Mouse (Mus musculus) gastrocnemius, postnatal 4 days (tissue): ENCODE data around the gene Gm21680. TPM values are rescaled to one million over a fixed set of nuclear protein-coding genes. Genes with fewer than 3 reads are reported as not detected.
"Not testable (repeated sequence)": the region's sequence is repeated elsewhere in the genome, so short reads cannot be mapped to it uniquely, and the experiment has no call there.

Experiments
- DNase-seq, 2 experiments: peaks; one replicate each; pipeline ENCODE4 v3.0.0; 2021 to 2022; ENCODE audit warnings: low spot score in 2 of 2, mixed read lengths in 2 of 2
- long read RNA-seq, 2 experiments: library from polyadenylated mRNA; stranded (forward); transcript quantifications; one replicate each; pipeline ENCODE4 v2.0.0; 2021
- total RNA-seq, 2 experiments: library from RNA; stranded (reverse); gene quantifications; 2 replicates each; pipeline ENCODE4 v1.2.3; 2021

Gene Gm21680
- total RNA-seq = not detected
- long read RNA-seq, experiment 1 = 0 reads
- long read RNA-seq, experiment 2 = 0 reads

GRCm38 (mm10) chr5:25972563-25972962, at the start of gene Gm21680:
Gene Gm21680, minus strand, starts transcription at chr5:25972663.
- not testable (repeated sequence) for DNase-seq

GRCm38 (mm10) chr5:26007697-26008096, 35.2 kb upstream of the Gm21680 start:
- DNase-seq = not testable (repeated sequence)

DNA sequence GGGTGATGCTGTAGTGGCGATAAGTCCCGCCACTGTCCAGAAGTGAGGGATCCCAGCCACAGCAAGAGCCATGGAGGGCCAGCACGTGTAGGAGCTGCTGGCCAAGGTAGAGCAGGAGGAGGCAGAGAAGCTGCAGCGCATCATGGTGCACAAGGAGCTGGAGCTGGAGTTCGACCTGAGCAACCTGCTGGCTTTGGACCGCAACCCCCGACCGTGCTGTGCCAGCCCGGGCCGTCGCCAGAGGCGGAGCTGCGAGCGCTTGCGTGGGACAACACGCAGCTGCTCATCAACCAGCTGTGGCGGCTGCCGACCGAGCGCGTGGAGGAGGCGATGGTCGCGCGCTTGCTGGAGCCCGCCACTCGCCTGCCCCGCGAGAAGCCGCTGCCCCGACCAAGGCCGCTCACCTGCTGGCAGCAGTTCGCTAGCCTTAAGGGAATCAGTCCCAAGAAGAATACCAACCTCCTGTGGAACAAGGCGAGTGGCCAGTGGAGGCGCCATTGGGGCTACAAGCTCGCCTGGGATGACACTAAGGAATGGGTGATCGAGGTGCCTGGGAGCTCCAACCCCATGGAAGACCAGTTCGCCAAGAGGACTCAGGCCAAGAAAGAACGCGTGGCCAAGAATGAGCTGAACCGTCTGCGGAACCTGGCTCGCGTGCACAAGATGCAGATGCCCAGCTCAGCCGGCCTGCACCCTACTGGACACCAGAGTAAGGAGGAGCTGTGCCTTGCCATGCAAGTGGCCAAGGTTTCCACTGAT, 34.7 kb upstream of the Gm21680 start:
- DNase-seq = peak in 1 of 2 experiments; percentile 9

GRCm38 (mm10) chr5:26004698-26005097, 32.2 kb upstream of the Gm21680 start, which contains the start of gene Gm1979:
Gene Gm1979, minus strand, starts transcription at chr5:26004798.
- not testable (repeated sequence) for DNase-seq

GRCm38 (mm10) chr5:25988550-25988949, 16.1 kb upstream of the Gm21680 start, which contains the start of gene Gm21698:
Gene Gm21698, minus strand, starts transcription at chr5:25988650.
- not testable (repeated sequence) for DNase-seq

DNA sequence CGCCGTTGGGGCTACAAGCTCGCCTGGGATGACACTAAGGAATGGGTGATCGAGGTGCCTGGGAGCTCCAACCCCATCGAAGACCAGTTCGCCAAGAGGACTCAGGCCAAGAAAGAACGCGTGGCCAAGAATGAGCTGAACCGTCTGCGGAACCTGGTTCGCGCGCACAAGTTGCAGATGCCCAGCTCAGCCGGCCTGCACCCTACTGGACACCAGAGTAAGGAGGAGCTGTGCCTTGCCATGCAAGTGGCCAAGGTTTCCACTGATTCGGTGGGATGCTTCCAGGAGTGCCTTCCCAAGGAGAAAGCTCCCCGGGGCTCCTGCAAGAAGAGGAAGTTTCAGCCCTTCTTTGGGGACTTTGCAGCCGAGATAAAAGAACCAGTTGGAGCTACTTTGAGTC, 15.4 kb downstream of the Gm21680 start:
- not testable (repeated sequence) for DNase-seq

GRCm38 (mm10) chr5:25956611-25957010, 15.9 kb downstream of the Gm21680 start:
- not testable (repeated sequence) for DNase-seq

DNA sequence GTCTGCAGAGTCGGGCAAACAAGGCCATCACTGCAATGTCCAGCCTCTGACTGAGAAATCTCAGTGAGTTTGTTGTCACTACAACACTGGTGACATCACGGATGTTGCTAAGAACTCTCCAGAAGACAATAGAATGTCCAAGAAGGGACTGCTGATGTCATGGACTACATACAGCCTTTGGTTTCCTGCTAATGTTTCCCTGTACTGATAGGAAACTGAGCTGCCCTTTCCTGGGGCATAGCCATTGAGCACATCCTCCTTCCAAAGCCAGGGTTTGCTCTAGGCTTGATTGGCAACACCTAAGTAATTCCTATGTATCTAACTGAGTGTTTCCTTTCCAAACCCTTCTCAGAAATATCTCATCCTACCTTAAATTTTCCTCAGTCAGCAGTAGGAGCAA, 18.1 kb downstream of the Gm21680 start, which contains the start of gene Gm21671:
Gene Gm21671 (minus strand): TSS at position 101 of the 400 bp plus-strand sequence.
- not testable (repeated sequence) for DNase-seq

DNA sequence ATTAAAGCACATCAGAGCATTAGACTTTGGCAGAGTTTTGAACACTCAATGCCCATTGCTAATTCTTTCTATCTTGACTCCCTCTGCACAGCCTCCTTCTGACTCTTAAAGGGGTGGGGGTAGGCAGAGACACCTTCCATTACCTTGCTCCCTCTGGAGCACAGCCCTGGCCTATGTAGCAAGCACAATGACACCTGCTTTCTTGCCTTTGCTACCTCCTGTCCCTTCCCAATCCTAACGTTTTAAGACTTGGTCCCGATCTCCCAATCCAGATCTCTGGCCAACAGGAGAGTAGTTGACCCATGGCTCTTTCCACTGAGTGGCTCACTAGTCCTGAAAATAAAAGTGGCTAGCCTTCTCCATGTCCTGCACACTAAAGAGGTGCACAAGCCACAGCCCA, 27.1 kb downstream of the Gm21680 start:
- DNase-seq = not testable (repeated sequence)

DNA sequence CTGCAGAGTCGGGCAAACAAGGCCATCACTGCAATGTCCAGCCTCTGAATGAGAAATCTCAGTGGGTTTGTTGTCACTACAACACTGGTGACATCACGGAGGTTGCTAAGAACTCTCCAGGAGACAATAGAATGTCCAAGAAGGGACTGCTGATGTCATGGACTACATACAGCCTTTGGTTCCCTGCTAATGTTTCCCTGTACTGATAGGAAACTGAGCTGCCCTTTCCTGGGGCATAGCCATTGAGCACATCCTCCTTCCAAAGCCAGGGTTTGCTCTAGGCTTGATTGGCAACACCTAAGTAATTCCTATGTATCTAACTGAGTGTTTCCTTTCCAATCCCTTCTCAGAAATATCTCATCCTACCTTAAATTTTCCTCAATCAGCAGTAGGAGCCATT, 30.2 kb downstream of the Gm21680 start, which contains the start of gene Gm21663:
Gene Gm21663 (minus strand): TSS at position 101 of the 400 bp plus-strand sequence.
- not testable (repeated sequence) for DNase-seq

Other genes with a start within 250 kb of the Gm21680 start
- gene Actr3b, start 212.7 kb downstream of the Gm21680 start, total RNA-seq = 1 to 10 TPM in 1 of 2 experiments, under 1 TPM in 1; 0.83 to 1.8 TPM
- gene Gm21663, start 30.3 kb downstream of the Gm21680 start, total RNA-seq = not detected
- not detected for gene Gm21671, start 18.2 kb downstream of the Gm21680 start, total RNA-seq
- gene Gm21698, start 16.0 kb upstream of the Gm21680 start, total RNA-seq = not detected
- not detected for gene Gm1979, start 32.1 kb upstream of the Gm21680 start, total RNA-seq
- not detected for gene Gm5862, start 50.3 kb upstream of the Gm21680 start, total RNA-seq
- gene Speer4a, start 66.9 kb upstream of the Gm21680 start, total RNA-seq = not detected
- gene Gm7347, start 85.9 kb upstream of the Gm21680 start, total RNA-seq = not detected
- gene Gm10471, start 116.6 kb upstream of the Gm21680 start, total RNA-seq = not detected
- gene 5031410I06Rik, start 132.7 kb upstream of the Gm21680 start, total RNA-seq = not detected
- gene Gm10220, start 148.8 kb upstream of the Gm21680 start, total RNA-seq = not detected